Mouse (Mus musculus): Measurements from ENCODE around the gene Heg1.

Heg1 gene

DNA sequence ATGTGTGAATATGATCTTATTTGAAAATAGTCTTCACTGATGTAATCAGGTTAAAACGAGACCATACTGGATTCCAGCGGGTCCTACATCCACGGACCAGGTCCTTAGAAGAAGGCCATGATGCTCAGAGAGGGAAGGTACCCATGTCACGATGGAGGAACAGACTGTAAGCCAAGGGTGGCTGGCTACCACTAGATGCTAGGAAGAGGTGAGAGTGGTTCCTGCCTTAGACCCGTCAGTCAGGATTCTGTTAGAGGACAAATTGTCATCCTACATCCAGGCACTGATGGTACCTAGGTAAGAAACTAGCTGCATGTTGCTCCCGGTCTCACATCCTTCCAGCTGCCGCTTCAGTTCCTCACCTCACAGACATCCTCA is 6.9 kb upstream of the Heg1 start:
- no peak for DNase-seq

DNA sequence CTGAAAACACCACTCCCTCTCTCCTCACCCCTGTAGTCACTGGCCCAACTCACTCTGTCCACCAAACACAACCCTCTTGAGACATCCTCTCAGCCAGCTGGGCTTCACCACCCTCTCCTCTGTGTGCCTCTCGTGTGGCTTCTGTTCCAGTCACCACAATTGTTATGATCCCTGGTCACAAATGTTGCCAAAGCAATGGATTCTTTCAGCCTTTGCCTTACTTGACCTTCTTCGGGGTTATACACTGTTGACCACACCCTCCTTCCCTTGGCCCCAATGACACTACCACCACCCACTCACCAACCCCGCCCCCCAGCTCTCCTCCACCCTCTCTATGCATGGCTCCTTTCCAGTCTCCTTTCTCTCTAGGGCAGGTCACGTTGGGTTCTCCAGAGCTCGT is 6.3 kb upstream of the Heg1 start:
- DNase-seq = no peak

DNA sequence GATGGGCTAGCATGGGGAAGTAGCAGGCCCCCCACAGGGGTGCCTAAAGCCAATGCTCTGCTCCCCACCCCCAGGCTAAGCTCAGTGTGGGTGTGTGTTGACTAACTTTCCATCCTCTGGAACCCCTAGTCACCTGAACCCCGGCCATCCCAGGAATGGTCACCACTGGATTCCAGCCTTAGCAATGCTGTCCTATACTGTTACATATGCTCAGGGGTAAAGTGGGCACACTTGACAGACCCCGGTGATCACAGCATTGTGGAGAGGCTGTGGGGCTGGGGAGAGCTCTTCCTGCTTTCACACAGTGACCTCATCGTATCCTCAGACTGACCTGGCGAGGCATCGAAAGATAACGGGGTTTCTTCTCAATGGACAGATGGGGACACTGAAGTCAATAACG is 3.9 kb upstream of the Heg1 start:
- DNase-seq = no peak

DNA sequence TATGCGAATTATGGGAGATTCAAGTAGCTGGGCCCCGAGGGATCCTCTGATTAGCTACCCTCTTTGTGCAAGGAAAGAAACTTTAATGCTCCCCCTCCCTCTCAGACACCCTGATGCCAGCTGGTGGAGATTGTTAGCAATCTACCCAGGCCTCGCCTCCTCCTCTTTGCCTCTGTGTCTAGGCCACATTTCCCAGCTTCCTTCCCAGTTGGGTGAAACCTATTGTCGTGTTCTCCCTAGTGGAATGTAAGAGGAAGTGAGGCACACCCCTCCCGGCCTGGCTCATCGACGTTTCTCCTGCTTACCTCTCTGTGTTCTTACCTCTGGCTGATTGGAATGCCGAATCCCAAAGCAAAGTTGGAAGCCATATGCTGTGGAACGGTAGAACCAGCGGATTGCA is 3.4 kb upstream of the Heg1 start:
- no peak for DNase-seq

DNA sequence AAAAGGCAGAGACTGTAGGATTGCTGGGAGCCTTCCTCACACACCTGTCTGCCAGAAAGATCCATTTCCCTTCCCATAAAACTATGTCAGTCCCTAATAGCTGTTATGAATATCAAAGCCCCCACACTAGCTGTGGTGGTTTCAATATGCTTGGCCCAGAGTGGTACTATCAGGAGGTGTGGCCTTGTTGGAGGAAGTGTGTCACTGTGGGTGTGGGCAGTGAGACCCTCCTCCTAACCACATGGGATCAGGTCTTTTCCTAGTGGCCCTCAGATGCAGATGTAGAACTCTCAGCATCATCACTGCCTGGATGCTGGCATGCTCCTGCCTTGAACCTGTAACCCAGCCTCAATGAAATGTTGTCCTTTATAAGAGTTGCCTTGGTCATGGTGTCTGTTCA is 2.5 kb upstream of the Heg1 start:
- no peak for DNase-seq

DNA sequence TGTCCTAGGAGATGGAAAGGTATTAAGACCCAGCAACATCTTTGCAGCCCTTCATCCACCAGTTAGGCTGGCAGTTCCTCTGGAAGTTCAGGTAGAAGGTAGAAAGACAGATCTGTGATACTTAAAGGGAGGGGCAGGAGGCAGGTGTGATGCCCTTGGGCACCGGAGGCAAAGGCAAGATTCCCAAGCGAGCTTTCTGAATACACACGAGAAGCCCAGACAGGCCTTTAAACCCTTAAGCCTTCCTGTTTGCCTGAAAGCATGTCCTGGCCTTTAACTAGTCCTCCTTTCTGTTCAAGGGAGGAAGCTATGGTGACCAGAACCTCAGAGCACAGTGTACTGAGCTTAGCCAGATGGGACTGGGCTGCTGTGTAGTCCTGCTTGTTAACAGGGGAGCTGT is 1.5 kb upstream of the Heg1 start:
- no peak for DNase-seq

DNA sequence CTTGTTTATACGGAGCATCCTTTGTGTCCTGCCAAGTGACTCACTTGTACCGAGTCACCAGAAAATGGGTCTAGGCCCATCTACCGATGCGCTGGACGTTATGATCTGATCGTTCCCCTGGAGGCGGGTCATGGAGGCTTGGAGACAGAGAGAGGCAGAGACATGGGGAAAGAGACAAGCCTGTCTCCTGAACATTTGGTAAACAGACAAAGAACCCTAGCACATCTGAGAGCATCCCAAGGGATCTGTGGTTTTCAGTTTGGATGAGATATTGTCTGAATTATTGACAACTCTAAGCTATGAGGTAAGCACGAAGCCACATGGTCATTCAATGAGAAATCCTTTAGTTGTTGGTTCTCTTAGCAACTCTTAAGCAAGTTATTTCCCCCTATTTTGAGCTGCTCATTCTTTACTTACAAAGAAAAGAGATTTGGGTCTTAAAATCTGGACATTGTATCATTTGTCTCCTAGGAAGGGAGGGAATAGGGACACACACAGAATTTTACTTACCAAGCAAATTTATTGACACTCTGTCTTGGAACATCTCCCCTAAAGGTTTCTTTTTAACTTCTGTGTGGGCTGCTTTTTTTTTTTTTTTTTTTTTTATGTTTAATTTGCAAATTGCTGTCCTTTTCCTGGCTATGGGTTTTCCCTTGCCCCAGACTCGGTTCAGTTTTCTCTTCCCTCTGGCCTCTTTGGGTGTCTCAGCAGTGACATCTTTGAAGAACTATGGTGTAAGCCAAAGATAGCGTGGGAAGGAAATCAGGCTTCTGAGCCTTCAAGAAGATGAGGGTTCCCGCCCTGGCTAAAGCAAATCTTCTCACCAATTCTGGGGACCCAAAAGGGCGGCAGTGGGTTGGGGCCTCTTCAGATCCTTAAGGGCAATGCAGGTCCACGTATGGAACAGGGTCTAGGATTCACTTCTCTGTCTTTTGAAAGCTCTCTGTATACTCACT is 686 bp upstream of the Heg1 start:
- DNase-seq = no peak

DNA sequence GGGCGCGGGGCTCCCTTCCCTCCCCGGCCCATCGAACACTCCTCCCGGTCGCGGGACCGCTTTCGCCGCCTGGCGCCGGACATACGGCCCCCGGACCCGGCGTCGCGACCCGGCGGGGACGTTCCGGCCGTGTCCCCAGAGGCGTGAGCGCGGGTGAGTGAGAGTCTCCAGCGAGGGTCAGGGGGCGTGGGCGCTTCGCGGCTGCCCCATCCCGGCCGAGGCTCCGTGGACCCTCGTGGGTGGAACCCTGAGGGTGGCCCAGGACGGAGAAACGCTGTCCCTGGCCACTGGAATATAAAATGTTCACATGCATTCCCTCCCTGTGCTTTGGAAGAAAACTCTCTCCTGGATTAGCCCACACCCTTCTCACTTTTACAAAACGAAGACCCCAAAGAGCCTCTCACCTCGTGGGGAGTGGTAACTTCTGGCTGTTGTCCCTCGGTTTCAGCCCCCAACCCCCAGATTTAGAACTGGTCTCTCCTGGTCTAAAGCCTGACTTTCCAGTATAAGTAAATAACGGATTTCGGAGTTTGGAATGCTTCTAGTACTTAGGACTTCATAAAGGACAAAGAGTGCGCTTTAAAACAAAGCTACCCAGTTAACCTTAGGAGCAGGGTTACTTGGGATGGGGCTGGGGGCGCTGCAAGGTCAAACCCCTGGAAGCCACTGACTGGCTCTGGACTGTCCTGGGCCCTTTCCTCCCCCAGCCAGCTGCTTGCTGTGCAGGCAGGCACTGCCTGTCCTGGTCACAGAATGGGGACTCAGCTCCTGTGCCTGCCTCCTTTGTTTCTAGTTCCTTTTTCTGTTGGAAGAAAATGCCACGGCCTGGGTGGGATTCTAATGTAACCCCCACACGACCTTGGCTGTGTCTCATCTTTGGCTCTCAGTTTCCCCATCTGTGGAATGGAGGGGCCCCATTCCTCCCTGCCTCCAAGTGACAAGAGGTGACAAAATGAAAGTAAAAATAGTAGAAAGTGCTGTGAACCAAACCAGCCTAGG is 832 bp downstream of the Heg1 start:
- peak; percentile 44 to 48 for DNase-seq

DNA sequence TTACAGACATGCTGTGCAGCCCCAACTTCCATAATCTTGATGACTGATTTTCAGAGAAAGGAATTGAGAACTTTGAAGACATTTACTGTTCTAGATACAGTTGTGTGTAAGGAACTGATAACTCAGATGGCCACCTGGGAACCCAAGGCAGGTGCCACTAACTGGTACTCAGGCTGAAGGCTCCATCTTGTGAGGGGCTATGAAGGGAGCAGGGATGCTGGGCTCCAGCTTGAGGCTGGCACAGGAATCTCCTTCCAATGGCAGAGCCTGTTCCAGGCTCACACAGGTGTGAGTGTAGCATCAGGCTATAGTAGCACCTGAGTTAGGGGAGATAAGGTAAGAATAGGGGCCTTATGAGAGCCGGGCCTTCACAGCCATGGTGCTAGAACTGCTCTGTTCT is 1.9 kb downstream of the Heg1 start:
- no peak for DNase-seq

DNA sequence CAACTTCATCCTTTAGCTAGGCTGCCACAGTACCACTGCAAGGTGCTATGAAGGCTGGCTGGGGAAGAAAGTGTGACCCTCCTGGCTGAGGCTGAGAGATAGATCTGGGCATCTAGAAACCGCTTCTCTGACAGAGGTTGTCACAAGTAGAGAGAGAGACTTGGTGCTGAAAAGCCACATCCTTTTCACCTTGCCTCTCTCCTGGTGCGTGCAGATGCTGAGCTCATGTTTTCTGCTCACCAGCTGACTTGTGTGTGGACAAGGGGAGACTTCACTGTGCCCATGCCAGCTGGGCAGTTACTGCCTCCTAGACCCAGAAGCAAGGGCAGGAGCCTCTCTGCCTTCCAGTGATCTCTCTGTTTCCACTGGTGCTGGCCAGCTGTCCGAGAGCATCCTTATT is 3.6 kb downstream of the Heg1 start:
- peak; percentile 50 to 61 for DNase-seq

DNA sequence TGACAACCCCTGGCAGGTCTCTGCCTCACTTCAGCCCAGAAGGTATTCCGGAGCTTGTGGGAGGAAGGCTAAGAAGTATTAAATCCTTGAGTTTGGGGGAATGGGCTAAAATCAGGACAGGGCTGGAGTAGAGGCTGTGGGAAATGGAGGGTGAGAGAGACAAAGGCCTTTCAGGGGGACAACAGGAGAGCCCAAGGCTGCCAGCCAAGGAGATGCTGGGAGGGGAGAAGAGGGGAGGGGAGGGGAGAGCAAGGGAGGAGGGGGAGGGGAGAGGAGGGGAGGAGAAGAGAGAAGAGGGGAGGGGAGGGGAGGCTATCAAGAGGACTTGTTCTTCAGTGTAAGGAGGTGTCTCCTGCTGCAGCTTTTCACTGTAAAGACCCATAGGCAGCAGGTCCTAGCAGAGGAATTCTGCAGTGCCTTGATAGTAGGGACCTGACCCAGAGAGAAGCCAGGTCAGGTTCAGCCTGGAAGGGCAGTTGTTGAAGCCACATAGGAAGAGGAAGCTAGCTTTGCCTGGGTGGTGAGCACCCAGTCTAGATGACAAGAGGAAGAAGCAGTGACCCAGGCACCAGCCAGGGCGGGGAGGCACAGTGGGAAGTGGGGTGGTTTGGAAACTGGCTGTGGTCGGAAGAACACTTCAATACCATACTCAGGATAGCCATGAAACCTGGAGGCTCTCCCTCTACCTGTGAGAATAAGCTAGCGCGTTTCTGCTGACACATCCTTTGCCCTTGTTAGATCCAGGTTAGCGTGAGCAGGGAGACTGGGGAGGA is 7.0 kb downstream of the Heg1 start:
- DNase-seq = peak; percentile 38 to 45

DNA sequence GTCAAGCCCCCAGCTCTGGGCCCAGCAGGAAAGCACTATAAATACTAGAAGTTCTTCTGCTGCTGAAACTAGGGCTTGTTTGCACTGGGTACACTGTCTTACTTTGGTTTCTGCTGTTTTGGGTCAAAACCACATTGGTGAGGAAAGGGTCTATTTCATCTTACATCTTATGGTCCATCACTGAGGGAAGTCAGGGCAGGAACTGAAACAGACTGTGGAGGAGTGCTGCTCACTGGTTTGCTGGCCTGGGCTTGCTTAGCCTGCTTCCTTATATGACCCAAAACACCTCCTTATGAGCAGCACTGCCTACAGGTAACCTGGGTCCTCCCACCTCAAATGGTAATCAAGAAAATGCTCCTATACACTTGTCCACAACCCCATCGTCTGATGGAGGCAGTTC is 9.4 kb downstream of the Heg1 start:
- no peak for DNase-seq

DNA sequence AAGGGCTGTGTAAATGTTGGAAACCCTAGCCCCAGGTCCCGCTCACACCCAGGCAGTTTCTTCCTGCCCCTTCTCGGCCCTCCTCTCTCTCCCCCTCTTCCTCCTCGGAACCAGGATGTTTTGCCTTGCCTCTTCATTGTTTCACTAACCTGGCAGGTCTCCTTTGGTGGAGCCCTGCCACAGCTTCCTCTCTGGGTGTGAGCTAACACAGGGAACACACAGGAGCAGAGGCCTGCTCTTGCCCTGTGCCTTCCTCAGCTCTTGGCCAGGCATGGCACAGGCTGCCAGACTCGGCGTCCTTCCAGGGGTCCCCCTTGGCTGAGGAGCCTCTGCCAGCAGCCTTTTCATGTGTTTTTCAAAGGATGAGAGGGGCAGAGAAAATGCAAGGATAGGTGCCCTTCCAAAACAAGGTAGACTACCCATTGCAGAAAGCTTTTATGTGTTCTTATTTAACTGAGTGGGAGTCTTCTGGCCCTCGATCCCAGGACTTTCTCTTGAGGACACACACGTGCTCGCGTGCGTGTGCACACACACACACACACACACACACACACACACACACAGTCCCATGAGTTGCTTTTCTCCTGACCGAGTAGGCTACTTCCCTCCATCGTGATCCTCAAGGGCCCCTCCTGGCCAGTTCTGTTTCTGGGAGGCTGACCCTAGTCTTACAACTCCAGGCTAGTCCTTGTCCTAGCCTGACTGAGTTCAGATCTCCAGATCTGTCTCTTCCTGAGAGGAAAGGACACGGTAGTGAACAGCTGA is 12.8 kb downstream of the Heg1 start:
- no peak for DNase-seq

DNA sequence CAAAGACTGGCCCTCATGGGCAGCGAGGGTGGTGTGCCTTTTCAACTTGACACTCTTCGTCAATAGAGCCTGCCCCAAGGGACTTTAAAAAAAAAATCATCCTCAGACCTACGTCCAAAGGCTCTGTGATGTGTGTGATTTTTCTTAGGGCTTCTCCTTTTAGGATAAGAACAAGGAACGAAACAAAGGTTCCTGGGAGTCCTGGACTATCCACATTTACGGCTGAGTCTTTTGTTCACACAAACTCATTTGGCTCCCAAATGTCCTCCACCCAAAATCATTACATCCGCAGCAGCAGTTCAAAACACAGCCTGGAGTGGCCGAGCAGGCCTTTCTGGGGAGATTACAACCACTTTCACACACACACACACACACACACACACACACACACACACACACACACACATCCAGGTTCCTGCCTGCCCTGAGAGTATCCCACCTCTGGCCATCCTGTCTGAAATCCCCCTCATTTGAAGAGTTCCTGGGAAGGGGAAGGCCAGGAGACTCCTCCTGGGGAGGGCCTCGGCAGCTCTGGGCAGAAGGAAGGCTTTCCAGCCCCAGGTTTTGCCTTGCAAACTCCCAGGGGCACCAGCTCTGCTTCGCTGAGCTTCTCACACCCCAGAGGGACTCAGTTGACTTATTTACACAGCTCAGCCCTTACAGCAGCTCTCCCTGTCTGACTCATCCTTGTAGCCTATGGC is 13.6 kb downstream of the Heg1 start:
- no peak for DNase-seq

DNA sequence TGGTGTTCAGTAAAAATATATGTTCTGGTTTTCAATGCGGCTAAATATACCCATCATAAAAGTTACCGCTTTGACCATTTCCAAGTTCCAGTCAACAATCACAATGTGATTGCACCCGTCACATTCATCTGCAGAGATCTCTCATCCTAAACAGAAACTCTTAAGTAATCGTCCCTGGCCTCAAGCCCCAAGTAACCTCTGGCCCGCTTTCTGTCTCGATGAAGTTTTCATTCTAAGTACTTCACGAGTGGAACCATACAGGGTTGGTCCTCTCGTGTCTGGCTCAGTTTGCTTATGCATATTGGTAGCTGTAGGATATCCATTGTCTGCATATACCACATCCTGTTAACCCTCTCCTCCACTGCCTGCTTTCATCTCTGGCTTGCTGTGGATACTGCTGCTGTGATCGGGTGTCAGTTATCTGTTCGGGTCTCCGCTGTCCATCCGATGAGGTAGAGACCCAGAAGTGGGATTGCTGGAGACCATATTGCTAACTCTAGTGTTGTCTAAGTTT is 14.2 kb downstream of the Heg1 start:
- no peak for DNase-seq

DNA sequence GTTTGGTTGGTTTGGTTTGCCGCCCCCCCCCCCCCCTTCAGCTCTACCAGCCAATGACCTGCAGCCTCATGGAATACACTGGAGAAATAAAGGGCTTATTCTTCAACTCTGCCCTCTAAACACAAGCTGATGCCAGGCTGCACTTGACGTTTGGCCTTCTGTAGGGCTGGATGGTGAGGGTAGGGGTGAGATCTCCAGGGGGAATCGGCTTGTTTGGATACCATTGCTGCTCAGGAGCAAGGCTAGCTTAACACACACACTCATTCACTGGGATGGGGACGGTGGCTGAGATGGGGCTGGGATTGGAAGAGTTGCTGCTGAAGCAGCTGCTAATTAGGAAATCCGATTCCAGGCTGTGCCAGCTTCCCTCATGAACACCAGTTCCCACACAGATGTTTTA is 16.4 kb downstream of the Heg1 start:
- DNase-seq = no peak

DNA sequence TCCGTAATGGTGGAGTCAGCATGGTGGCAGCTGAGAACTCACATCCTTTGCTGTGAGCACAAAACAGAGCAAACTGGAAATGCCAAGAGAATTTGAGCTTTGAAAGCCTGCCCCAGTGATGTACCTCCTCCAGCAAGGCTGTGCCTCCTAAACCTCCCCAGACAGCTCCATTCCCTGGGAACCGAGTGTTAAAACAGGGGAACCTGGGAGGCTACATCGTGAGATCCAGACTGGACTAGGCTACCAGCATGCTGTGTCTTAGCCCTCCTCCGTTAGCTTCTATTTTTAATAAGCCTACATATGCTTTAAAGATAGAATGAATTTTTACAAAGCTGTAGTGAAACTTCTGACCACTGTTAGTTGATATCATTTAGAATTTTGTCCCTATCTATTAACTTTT is 17.7 kb downstream of the Heg1 start:
- DNase-seq = no peak

DNA sequence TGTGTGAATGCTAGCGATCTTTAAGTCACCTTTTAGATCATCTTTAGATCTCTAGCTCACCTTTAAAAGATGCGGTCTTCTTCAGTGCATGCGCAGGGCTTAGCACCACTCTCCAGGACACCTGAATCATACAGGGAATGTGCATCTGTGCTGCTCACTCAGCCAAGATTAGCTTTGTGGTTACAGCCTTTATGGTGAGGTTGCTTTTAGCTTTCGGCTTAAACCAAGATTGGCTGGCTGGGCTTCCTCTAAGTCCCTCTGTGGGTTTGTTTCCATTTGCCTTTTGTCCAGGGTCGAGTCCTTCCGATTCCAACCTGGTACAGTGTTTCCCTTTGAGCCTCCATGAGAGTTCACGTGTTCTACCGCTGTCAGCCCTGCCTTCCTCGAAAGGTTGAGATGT is 20.1 kb downstream of the Heg1 start:
- DNase-seq = no peak

DNA sequence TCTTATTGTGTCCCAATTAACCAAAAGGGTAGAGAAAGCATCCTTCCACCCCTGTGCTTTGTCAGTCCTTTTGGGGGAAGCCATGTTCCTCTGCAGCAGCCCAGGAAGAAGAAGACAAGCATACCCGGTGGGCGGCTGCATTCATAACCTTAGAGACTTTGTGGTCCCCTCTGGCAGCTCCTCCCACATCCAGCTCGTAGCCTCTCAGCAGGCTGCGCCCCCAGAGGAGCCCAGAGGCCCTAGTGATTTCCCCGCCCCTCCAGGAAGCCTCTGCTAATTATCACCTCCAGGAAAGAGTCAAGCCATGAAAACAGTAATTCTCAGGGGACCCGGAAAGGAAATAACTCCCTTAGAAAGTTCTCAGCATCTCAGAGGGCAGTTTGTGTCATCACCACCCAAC is 21.1 kb downstream of the Heg1 start:
- DNase-seq = peak in 1 of 2 experiments; percentile 36

DNA sequence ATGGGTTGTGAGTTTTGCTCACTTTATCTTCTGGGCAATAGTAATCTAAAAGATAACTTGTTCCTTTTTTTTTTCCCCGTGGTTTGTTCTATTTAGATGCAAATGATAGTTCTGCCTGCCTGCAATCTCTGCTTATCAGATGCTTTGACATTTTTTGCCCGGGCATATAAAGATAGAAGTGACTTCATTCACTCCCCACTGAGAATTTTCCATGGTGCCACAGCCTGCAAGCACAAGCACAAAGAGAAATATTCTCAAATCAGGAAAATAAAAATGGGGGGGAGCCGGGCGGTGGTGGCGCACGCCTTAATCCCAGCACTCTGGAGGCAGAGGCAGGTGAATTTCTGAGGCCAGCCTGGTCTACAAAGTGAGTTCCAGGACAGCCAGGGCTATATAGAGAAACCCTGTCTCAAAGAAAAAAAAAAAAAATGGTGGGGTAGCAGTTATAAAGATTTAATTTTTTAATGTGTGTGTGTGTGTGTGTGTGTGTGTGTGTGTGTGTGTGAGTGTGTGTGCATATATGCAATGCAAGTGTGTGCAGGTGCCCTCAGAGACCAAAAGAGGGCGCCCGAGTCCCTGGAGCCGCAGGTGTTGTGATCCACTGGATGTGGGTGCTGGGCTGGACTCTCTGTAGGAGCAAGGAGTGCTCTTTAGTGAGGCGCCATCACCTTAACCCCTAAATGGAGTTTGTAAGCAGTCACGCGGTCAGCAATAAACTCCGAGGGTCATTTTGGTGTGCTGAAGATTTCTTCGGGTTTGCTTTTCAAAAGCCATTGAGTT is 22.1 kb downstream of the Heg1 start:
- DNase-seq = no peak

Measured in thymus, postnatal 36 days (tissue).